Mouse (Mus musculus): Measurements from ENCODE around the gene Olfr15. TPM values are rescaled to one million over a fixed set of nuclear protein-coding genes. Genes with fewer than 3 reads are reported as not detected.

Olfr15 gene
- polyA plus RNA-seq, 2 experiments from 2014 or later, result not detected

- ATAC-seq, result no peak
Observed at GRCm38 (mm10) chr16:3876346-3876745, 45.7 kb downstream of the Olfr15 start.

GRCm38 (mm10) chr16:3884201-3885064 is 53.8 kb downstream of the Olfr15 start, which contains the start of the genes Zfp597 and Gm20695:
Gene Zfp597 (minus strand): TSS chr16:3884561.
Gene Gm20695 (plus strand): TSS chr16:3884648.
- peak; percentile 97 for ATAC-seq

- no peak for ATAC-seq
Observed at GRCm38 (mm10) chr16:3885065-3885670, 54.5 kb downstream of the Olfr15 start.

GRCm38 (mm10) chr16:3891621-3892295 is 61.1 kb downstream of the Olfr15 start:
- no peak for ATAC-seq

GRCm38 (mm10) chr16:3893739-3894138 is 63.1 kb downstream of the Olfr15 start:
- no peak for ATAC-seq

Other genes starting within 250 kb of the Olfr15 start
- gene Olfr161, start 239.8 kb upstream of the Olfr15 start, polyA plus RNA-seq (2017; shearing (Covaris generic)), result under 1 TPM in 1 of 2 experiments, not detected in 1; 0.08 TPM
- not detected for gene Mefv, start 112.8 kb upstream of the Olfr15 start, polyA plus RNA-seq (2017; shearing (Covaris generic))
- 10 to 100 TPM; 69.2 to 95.7 TPM for gene Zfp263, start 86.8 kb upstream of the Olfr15 start, polyA plus RNA-seq (2017; shearing (Covaris generic))
- under 1 TPM; 0.75 to 0.86 TPM for gene Zfp174, start 16.4 kb downstream of the Olfr15 start, polyA plus RNA-seq (2017; shearing (Covaris generic))
- 100 to 1,000 TPM; 112 to 123 TPM for gene Naa60, start 41.5 kb downstream of the Olfr15 start, polyA plus RNA-seq (2017; shearing (Covaris generic))
- gene Zfp597, start 53.7 kb downstream of the Olfr15 start, polyA plus RNA-seq (2017; shearing (Covaris generic)), result 10 to 100 TPM; 10.1 to 13.0 TPM
- under 1 TPM in 1 of 2 experiments, not detected in 1; 0.86 TPM for gene Gm20695, start 53.8 kb downstream of the Olfr15 start, polyA plus RNA-seq (2017; shearing (Covaris generic))
- gene 1700037C18Rik, start 77.8 kb downstream of the Olfr15 start, polyA plus RNA-seq (2017; shearing (Covaris generic)), result 1 to 10 TPM; 6.1 to 9.6 TPM
- 10 to 100 TPM; 35.1 to 43.5 TPM for gene Cluap1, start 77.9 kb downstream of the Olfr15 start, polyA plus RNA-seq (2017; shearing (Covaris generic))
- gene Nlrc3, start 145.8 kb downstream of the Olfr15 start, polyA plus RNA-seq (2017; shearing (Covaris generic)), result 10 to 100 TPM; 60.0 to 64.2 TPM
- 10 to 100 TPM; 15.2 to 22.2 TPM for gene Slx4, start 172.9 kb downstream of the Olfr15 start, polyA plus RNA-seq (2017; shearing (Covaris generic))
- 1 to 10 TPM; 3.4 to 4.5 TPM for gene Dnase1, start 206.1 kb downstream of the Olfr15 start, polyA plus RNA-seq (2017; shearing (Covaris generic))
- 10 to 100 TPM; 59.4 to 74.5 TPM for gene Trap1, start 246.9 kb downstream of the Olfr15 start, polyA plus RNA-seq (2017; shearing (Covaris generic))

Measured in activated CD4-positive, CD25-positive, alpha-beta regulatory T cell, adult 4 months (primary cell).